Mouse (Mus musculus) layer of hippocampus, adult 2 months (tissue): Measurements from ENCODE around the gene Npw. TPM values are rescaled to one million over a fixed set of nuclear protein-coding genes. Genes with fewer than 3 reads are reported as not detected.

Source experiments
- DNase-seq, 2 experiments: peaks; one replicate each; pipeline ENCODE4 v3.0.0; 2022; ENCODE audit warnings: low spot score in 2 of 2
- H3K27ac ChIP-seq: fragments of 200-600 bp; 2 replicates; pipeline ENCODE4 v1.8.1; 2022
- H3K4me3 ChIP-seq: fragments of 200-600 bp; 2 replicates; pipeline ENCODE4 v1.8.1; 2022; ENCODE audit warnings: mild to moderate bottlenecking
- CTCF ChIP-seq: fragments of 200-600 bp; conservative IDR thresholded peaks from 2 replicates; pipeline ENCODE4 v1.8.1; 2022; ENCODE audit warnings: antibody characterized with exemption, mild to moderate bottlenecking, moderate library complexity
- total RNA-seq, 2 experiments: library from RNA; stranded (reverse); gene quantifications; 2 replicates each; pipeline ENCODE4 v1.2.3; 2021

Gene Npw
- total RNA-seq, 2 experiments from 2014 or later: 2.0 to 2.3 TPM

DNA sequence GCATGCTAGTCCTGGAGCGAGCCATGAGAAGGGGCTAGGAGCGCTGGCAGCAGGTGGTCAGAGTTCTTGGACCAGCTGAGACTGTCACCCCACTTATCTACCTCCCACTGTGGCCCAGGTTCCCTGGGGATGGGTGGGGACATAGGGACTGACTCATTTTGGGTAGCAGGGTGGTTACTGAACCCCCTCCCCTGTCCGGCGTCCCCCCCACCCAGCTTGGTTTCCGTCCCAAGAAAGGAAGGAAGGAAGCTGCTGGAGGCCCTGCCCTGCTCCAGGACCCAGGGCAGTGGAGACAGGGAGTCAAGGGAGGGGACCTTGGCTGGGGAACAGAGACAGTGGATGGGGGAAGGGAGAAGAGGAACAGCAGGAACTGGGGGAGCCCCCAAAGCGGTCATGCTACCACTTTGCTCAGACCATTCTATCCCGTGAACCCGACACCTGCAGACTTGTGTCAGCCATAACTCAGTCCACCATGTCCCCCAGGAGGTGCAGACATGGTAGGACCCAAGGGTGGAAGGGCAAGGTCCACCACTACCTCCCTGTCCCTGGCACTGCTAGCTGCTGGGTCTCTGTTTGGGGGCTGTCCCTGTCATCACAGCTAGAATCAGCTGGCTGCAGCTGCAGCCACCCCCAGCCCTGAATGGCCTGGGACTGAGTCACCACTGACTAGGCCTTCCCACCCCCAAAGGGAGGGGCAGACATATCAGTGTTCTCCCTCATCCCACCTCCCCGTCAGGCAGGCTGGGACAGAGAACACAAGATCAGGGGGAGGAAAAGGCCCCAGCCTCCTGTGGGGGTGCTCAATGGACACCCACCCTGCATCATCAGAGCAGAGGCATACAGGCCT is 13.2 kb downstream of the Npw start:
- DNase-seq: no peak
- no peak for TF ChIP-seq CTCF
- H3K27ac ChIP-seq: peak overlapping the region; percentile 89
- peak overlapping the region; percentile 34; the same call in 1 of the 2 replicates for H3K4me3 ChIP-seq

DNA sequence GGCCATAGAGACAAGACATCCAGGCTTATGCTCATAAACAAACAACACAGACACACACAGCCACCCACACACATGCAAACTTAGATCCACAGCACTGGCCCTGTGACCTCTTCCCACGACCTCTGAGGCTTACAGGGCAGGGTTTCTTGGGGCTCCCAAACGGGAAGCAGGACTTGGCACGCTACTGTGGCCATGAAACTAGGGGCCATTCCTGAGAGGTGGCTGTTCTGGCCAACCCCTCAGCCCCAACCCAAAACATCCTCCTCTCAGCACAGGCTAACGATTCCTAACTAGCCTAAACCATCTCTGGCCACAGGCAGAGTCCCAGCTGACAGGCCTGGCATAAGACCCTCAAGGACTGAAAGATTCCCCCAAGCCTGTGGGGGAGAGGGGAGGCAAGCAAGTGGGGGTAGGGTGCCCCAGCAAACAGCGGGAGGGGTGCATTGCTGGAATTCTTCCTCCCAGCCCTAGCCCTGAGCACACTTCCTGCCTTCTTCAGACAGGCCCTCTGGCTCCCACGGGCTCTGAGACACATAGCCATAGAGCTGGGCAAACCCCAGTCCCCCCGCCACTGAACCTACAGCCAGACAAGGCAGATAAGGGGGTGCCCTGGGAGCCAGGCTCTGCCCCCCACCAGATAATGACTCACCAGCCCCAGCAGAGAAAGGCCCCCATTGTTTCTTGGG is 14.1 kb downstream of the Npw start:
- H3K27ac ChIP-seq: peak overlapping the region; percentile 89
- DNase-seq: no peak
- H3K4me3 ChIP-seq: peak overlapping the region; percentile 34
- TF ChIP-seq CTCF: no peak

DNA sequence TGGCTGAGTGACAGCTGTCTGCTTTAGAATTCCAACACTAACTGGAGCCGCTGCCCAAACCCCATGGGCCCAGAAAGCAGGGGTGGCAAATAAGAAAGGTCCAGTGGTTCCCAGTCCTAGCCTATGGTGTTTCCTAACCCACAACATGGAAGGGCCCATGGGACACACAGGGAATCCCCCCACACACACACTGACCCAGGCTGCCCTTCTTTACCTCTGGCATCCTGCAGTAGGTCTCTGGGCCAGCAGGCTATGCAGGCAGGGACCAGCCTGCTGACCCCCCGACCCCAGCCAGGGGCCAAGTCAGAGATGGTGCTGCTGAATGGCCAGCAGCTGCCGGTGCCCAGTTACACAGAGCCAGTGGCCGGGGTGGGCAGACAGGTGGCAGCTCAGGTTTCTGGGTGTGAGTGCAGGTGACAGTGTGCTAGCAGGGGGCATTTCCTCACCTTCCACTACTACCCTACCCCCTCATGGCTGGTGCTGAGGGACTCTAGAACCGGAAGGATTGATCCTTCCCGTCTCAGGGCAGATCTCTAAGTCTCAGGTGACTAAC is 15.4 kb downstream of the Npw start:
- H3K27ac ChIP-seq: peak overlapping the region; percentile 89
- no peak overlapping the region; the same call in 1 of the 2 replicates for H3K4me3 ChIP-seq
- no peak for TF ChIP-seq CTCF
- DNase-seq: no peak

DNA sequence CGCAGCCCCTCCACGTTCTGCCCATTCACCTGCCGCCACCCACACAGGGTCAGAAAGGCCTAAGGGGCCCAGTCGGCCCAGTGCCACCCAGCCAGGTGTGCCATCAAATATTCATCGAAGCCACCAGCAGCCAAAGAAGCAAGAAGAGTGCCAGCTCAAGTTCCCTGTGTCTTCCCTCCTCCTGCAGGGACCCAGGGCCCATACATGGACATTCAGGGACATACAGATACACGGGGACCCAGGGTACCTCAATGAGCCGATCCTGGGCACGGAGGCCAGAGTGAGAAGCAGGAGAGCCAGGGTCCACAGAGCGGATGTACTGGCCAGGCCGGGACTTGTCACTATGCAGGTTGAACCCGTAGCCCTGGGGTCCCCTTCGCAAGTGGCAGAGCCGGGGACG is 16.3 kb downstream of the Npw start:
- H3K27ac ChIP-seq: no peak overlapping the region
- TF ChIP-seq CTCF: no peak
- no peak for DNase-seq

DNA sequence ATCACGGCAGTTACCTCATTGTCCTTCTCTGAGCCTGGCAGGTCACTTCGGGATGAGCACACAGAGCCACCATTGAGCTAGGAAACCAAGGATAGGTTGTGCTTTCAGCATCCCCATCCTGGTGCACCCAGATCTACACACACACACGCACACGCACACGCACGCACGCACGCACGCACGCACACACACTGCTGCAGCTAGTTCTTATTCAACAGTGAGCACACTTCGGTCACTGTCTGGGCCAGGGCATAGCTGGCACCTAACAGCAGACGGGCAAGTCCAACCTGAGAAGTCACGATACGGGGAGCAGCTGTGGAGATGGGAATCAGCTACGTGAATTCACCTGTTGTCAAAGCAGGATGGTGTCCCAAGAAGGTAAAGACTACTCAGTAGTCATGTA is 17.7 kb downstream of the Npw start:
- Histone ChIP-seq H3K4me3 (no peak overlapping the region), H3K27ac (no peak overlapping the region)
- TF ChIP-seq CTCF: no peak
- DNase-seq: no peak

More for the DNA sequence above, 16.3 kb downstream of the Npw start:
- H3K4me3 ChIP-seq: no peak overlapping the region

DNA sequence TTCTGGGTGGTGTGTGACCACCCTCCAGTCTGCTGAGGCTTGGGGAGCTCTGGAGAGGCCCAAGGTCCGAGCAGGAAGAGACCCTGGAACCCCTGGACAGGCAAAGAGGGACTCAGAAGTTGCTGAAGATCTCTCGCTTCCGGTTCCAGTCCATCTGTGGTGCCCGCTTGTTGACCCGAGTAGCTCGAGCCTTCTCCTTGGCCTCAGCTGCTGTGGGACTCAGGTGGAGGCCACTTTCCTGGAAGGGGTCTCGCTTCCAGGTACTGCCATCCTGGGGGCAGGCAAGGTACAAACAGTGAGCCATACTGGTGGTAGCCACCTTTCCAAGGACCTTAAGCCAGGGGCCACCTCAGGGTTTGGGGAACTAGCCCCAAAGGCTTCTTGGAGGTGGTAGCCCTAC is 18.1 kb downstream of the Npw start:
- TF ChIP-seq CTCF: no peak
- H3K4me3 ChIP-seq: no peak overlapping the region
- no peak overlapping the region for H3K27ac ChIP-seq
- DNase-seq: no peak

DNA sequence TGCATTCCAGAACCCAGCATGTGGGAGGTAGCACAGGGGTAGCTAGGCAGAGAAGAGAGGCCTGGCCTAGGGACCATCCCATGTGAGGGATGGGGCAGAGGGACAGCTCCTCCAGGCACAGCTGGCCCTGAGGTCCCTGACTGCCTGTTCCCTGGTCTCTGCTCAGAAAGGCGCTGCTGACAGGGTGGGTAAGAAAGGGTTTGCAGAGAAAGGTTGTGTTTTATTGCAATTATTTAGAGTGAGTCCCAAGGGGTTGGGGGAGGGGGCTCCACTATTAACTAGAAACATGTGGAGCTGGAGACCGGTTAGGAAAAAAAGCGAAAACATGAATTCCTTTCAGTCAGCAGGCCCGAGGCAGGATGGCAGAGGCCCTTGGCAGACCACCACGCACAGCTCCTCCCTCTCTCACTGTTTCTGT is 18.7 kb downstream of the Npw start:
- TF ChIP-seq CTCF: no peak
- no peak for DNase-seq
- no peak overlapping the region for H3K4me3 ChIP-seq
- no peak overlapping the region for H3K27ac ChIP-seq

DNA sequence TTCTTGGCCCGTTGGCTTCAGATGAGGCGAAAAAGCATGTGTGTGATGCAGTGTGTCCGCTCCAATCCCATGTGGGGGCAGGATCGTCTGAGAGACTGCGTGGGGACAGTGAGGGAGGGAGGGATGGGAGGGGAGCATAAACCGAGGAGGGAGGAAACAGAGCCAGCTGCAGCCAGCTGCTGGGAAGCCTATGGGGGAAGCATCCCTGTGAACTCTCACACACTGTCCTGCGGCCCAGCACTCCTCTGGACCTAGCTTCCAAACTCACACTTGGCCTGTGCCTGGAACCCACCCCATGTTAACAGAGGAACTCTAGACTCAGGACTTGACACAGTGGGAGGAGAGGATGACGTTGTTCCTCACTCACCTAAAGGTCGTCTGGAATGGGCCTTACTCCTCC is 19.4 kb downstream of the Npw start:
- no peak for TF ChIP-seq CTCF
- no peak for DNase-seq
- Histone ChIP-seq H3K27ac (no peak overlapping the region), H3K4me3 (no peak overlapping the region)

DNA sequence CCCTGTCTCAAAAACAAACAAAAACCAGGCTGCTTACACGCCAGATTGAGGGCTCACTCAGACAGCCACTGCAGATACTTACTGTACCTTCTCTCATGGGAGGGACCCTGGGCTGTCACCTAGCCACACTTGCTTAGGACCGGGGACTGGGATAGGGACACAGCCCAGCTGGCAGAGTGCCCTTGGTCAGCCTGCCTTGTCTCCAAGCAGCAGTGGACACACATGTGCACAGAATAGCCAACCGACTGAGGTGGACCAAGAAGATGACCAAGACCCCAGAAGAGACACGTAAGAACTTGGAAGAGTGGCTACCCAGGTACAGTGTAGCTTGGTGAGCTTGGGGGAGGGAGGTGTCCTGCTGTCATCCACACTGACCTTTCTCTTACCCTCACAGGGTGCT is 20.0 kb downstream of the Npw start:
- H3K27ac ChIP-seq: no peak overlapping the region
- H3K4me3 ChIP-seq: no peak overlapping the region
- no peak for DNase-seq
- TF ChIP-seq CTCF: no peak

DNA sequence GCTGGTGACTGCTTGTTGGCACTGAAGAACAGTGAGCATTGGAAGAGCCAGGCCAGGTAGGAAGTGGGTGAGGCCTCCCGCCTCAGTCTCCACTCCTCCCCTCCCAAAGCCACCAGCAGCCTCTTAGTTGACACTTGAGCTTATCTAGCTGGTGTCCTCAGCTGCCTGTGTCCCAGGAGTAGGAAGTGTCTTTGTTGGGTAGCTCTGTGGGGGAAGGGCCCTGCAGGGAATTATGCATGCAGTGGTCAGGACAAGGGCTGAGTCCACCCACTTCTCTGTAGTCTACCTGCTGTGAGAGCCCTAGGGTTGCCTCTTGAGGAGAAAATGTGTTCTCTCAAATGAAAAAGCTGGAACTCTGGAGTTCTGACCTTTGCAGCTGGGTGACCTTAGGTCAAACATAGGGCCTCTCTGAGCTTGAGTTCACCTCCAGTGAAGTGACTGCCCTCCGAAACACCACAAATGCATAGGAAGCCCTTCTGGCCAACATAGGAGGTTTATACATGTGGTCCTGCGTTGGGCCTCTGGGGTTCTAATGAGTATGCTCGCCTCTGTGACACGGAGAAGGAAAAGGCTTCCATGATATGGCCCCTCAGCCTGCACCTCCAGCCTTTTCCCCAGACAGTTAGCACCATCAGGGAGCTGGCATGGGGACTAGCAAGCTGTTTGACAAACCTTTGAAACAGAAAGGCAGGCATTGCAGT is 21.3 kb downstream of the Npw start:
- Histone ChIP-seq H3K27ac (0 out of 2 replicates have a peak overlapping the region, but pooled peaks have one; percentile 23), H3K4me3 (no peak overlapping the region)
- DNase-seq: no peak
- TF ChIP-seq CTCF: no peak

DNA sequence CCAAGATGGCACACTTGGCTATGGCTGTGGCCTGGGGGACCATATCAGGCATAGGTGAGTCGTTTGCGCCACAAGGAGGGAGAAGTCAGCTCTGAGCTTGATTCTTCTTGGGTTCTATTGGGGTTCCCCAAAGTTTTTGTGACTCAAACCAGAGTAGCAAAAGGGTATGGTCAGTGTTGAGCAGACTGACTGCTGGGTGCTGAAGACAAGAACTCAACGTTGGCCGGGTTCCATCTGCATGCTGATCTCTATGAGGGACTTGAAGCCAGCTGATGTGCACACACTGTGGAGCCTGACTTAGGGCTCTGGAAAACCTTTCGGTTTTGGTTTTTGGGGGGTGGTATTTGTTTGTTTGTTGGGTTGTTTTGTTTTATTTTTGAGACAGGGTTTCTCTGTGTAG is 22.6 kb downstream of the Npw start:
- TF ChIP-seq CTCF: no peak
- Histone ChIP-seq H3K27ac (peak overlapping the region; percentile 44), H3K4me3 (no peak overlapping the region)
- no peak for DNase-seq

DNA sequence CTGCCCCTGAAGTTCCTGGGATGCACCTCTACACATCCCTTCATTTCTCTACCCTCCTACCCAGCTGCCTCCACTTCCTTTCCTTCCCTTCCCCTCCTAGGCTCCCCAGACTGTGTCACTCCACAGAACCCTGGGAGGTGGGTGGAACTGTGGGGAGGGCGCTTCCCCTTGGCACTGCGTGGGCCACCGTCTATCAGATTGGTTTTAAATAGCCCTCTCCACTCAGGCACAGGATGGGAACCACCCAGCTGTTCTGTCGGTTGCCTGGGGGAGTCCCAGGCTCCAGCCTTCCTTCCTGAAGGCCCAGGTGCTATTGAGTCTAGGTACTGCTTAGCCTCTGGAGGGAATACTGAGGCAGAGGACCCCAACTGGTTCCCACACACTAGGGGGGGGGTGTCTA is 23.2 kb downstream of the Npw start:
- TF ChIP-seq CTCF: no peak
- no peak overlapping the region for H3K4me3 ChIP-seq
- peak overlapping the region; percentile 44 for H3K27ac ChIP-seq
- no peak for DNase-seq

DNA sequence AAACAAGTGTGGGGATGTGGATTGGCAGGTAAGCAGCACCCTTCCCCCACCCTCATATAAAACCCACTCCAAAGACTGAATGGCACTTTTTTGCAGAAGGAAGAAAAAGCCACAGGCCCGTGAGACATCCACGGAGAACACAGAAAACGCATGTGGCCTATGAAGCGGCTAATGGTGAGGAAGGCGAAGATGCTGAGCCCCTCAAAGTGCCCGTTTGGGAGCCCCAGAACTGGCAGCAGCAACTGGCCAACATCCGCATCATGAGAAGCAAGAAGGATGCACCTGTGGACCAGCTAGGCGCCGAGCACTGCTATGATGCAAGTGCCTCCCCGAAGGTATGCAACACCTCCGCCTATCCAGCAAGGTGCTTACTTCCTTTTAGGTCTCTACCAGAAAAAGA is 24.4 kb downstream of the Npw start:
- Histone ChIP-seq H3K27ac (peak overlapping the region; percentile 92; the same call in 1 of the 2 replicates), H3K4me3 (no peak overlapping the region)
- DNase-seq: no peak
- TF ChIP-seq CTCF: no peak
